ENCODE assay signal across 21 mouse cellular contexts in genomic region chr2:134968380-134968779, GRCm38 (mm10).
A peak's percentile ranks its signal among the peaks of the same experiment; 100 is the strongest.
DNase-seq lines count a peak whose midpoint lies in the region; TF ChIP-seq lines count a peak whose summit lies in the region.
"Had no signal": no experiment of that assay in that cellular context is flagged by ENCODE, and none has a peak within 500 bp of the region (broad histone marks: within the 10 kb centered on the region; RNA-seq: fewer than 3 reads in every experiment).

No protein-coding gene starts in this region.

- no peaks in the 10 kb centered on the region for H3K79me3 ChIP-seq in C2C12 (ENCODE audit: low read depth)

- H3K27me3 ChIP-seq in C2C12 (ENCODE audit: control insufficient read depth, insufficient read depth, insufficient read length) = no peaks in the 10 kb centered on the region
- H3K27me3 ChIP-seq in myocyte (ENCODE audit: control insufficient read depth, insufficient read depth, insufficient read length) = no peaks in the 10 kb centered on the region
- H3K27me3 ChIP-seq: embryonic facial prominence, embryonic 13.5 days; embryonic facial prominence, embryonic 15.5 days; forebrain, embryonic 12.5 days had no signal

- no peaks in the 10 kb centered on the region for H3K36me3 ChIP-seq in C2C12 (ENCODE audit: control insufficient read depth, insufficient read depth)
- H3K36me3 ChIP-seq in myocyte (ENCODE audit: control insufficient read depth, insufficient read depth) = no peaks in the 10 kb centered on the region
- H3K36me3 ChIP-seq: embryonic facial prominence, embryonic 13.5 days; embryonic facial prominence, embryonic 15.5 days; forebrain, embryonic 10.5 days; forebrain, embryonic 12.5 days had no signal

- no peak overlapping the region for H3K4me2 ChIP-seq in myocyte (ENCODE audit: low read depth)
- H3K4me2 ChIP-seq: embryonic facial prominence, embryonic 13.5 days; embryonic facial prominence, embryonic 15.5 days; forebrain, embryonic 12.5 days had no signal

- DNase-seq in 3T3-L1 (ENCODE audit: low read depth, low spot score) = peak; percentile 56
- DNase-seq in adrenal gland, postnatal 36 days = no peak
- no peak for DNase-seq in ovary, postnatal 36 days (ENCODE audit: low spot score)
- no peak for DNase-seq in thymus, postnatal 0 days (ENCODE audit: low spot score)
- DNase-seq: adrenal gland, adult 8-10 months; adrenal gland, postnatal 14 days; B cell, adult 2 months; cerebellum, adult 11 months; cerebellum, adult 18-20 months; cerebellum, adult 8-10 months; cerebellum, adult 9-11 months; cerebellum, postnatal 14 days; cerebellum, postnatal 36 days; embryo, embryonic 11 days had no signal

- TF ChIP-seq POLR2A in myocyte (IDR thresholded peaks at IDR 0.05; ENCODE audit: insufficient read length, low read depth) = no peak

- H3K4me3 ChIP-seq in C2C12 (ENCODE audit: insufficient read depth, poor library complexity, severe bottlenecking) (no peak overlapping the region), myocyte (no peak overlapping the region)
- H3K4me3 ChIP-seq: embryonic facial prominence, embryonic 13.5 days; embryonic facial prominence, embryonic 15.5 days; erythroblast, embryonic 14.5 days; forebrain, embryonic 10.5 days; forebrain, embryonic 12.5 days had no signal

- TF ChIP-seq CTCF in C2C12 (IDR thresholded peaks at IDR 0.05; ENCODE audit: control insufficient read depth, insufficient read depth, insufficient read length) = no peak

- no peaks in the 10 kb centered on the region for H3K79me2 ChIP-seq in C2C12 (ENCODE audit: control insufficient read depth, insufficient read depth)
- H3K79me2 ChIP-seq in myocyte (ENCODE audit: control insufficient read depth, insufficient read depth) = no peaks in the 10 kb centered on the region

- H3ac ChIP-seq in C2C12 (ENCODE audit: control insufficient read depth, insufficient read length, low read depth) = no peak overlapping the region
- no peak overlapping the region for H3ac ChIP-seq in myocyte (ENCODE audit: control insufficient read depth, insufficient read length)

TF ChIP-seq in C2C12, 6 proteins besides CTCF, POLR2A, EP300 and RAD21:
- TF ChIP-seq MYOD1 (IDR thresholded peaks at IDR 0.05; ENCODE audit: control insufficient read depth, insufficient read length, low read depth) = peak; percentile 35
- TF ChIP-seq CEBPB (IDR thresholded peaks at IDR 0.05; ENCODE audit: low read depth) = no peak
- peak; percentile 79 for TF ChIP-seq FOSL1 (IDR thresholded peaks at IDR 0.05; ENCODE audit: insufficient read depth, low read length, poor library complexity, severe bottlenecking)

TF ChIP-seq in myocyte, 11 proteins besides CTCF, POLR2A, EP300 and RAD21:
- TF ChIP-seq CEBPB (IDR thresholded peaks at IDR 0.05; ENCODE audit: insufficient read depth, poor library complexity, severe bottlenecking) (0 out of 2 replicates have a peak, but pooled peaks have one; percentile 18), MYOD1 (IDR thresholded peaks at IDR 0.05; ENCODE audit: control insufficient read depth in 1 of 3, insufficient read length in 2 of 3, low read depth in 2 of 3) (no peak)
